Mouse (Mus musculus): ENCODE results near the gene Ccdc33. TPM values are rescaled to one million over a fixed set of nuclear protein-coding genes. Genes with fewer than 3 reads are reported as not detected.

The Ccdc33 gene
- total and polyA plus RNA-seq, 3 experiments = 1.3 TPM; not detected in 2

DNA sequence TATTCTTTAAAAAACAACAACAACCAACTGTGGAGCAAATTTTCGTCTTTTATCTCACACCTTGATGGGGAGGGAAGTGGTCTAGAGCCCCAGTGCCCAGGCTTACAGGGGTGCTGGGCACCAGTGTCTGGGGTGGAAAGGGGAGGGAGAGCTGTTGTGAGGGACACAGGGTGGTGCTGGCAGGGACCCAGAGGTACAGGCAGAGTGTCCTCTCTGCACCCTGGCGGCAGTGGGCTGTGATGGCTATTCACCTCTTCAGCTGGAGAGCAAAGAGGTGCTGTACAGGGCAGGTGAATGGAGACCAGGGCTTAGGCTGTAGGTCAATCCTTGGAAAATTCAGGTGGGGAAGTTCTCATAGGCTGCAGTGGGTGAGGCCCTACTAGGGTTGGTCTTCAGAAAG, 118.9 kb downstream of the Ccdc33 start:
- Histone ChIP-seq H3K27me3 (ENCODE audit: control insufficient read depth, insufficient read depth, low read length) (peaks cover 2% of the 10 kb centered on the region; the same call in 1 of the 2 replicates), H3K4me3 (no peak overlapping the region), H3K4me1 (ENCODE audit: control insufficient read depth, insufficient read depth, low read length) (no peaks in the 10 kb centered on the region), H3K79me2 (replicated peaks; ENCODE audit: control insufficient read depth, insufficient read depth, low read length) (no peaks in the 10 kb centered on the region), H3K36me3 (ENCODE audit: control insufficient read depth, insufficient read depth, low read length) (no peaks in the 10 kb centered on the region), H3K27ac (no peak overlapping the region), H3K9ac (ENCODE audit: low read depth, low read length) (no peak overlapping the region)
- 37% methylated on average over 2 of the region's 2 CpGs for WGBS
- no peak for DNase-seq
- TF ChIP-seq POLR2A (IDR thresholded peaks at IDR 0.05; ENCODE audit: insufficient read depth, low read depth, low read length) (no peak), EP300 (IDR thresholded peaks at IDR 0.05; ENCODE audit: insufficient read depth, low read depth, low read length) (no peak), CTCF (IDR thresholded peaks at IDR 0.05) (no peak)
- intact Hi-C loops (cut with DNase I) = loop anchor here (5.0 kb wide), 2 partner anchors 237 to 342 kb away; no protein-coding TSS in a partner anchor

- no peaks in the 10 kb centered on the region; the same call in 1 of the 2 replicates for H3K4me1 ChIP-seq (ENCODE audit: control insufficient read depth, insufficient read depth, low read length)
- H3K79me2 ChIP-seq (replicated peaks; ENCODE audit: control insufficient read depth, insufficient read depth, low read length) = no peaks in the 10 kb centered on the region
- TF ChIP-seq EP300 (IDR thresholded peaks at IDR 0.05; ENCODE audit: insufficient read depth, low read depth, low read length) (no peak), POLR2A (IDR thresholded peaks at IDR 0.05; ENCODE audit: insufficient read depth, low read depth, low read length) (no peak), CTCF (IDR thresholded peaks at IDR 0.05) (no peak; the same call in 1 of the 2 replicates)
- no peak for DNase-seq
- no peaks in the 10 kb centered on the region for H3K36me3 ChIP-seq (ENCODE audit: control insufficient read depth, insufficient read depth, low read length)
- intact Hi-C loops (cut with DNase I) = loop anchor here (1.0 to 5.0 kb wide), 4 partner anchors 63 to 341 kb away; no protein-coding TSS in a partner anchor
- H3K27me3 ChIP-seq (ENCODE audit: control insufficient read depth, insufficient read depth, low read length) = peaks cover 2% of the 10 kb centered on the region; the same call in 1 of the 2 replicates
- H3K9ac ChIP-seq (ENCODE audit: low read depth, low read length) = no peak overlapping the region
- WGBS = 42% methylated on average over 2 of the region's 2 CpGs
- H3K4me3 ChIP-seq = no peak overlapping the region
- H3K27ac ChIP-seq = no peak overlapping the region
These were observed 119.9 kb downstream of the Ccdc33 start for GRCm38 (mm10) chr9:57998685-57999084.

GRCm38 (mm10) chr9:57998032-57998659, 120.5 kb downstream of the Ccdc33 start:
- DNase-seq = peak in 1 of 2 experiments; percentile 34
- peak; percentile 71 for TF ChIP-seq EP300 (IDR thresholded peaks at IDR 0.05; ENCODE audit: insufficient read depth, low read depth, low read length)
- peak; percentile 80 for TF ChIP-seq CTCF (IDR thresholded peaks at IDR 0.05)
- TF ChIP-seq POLR2A (IDR thresholded peaks at IDR 0.05; ENCODE audit: insufficient read depth, low read depth, low read length) = no peak
- Histone ChIP-seq H3K27ac (no peak overlapping the region), H3K4me3 (no peak overlapping the region), H3K36me3 (ENCODE audit: control insufficient read depth, insufficient read depth, low read length) (no peaks in the 10 kb centered on the region), H3K9ac (ENCODE audit: low read depth, low read length) (no peak overlapping the region), H3K27me3 (ENCODE audit: control insufficient read depth, insufficient read depth, low read length) (peaks cover 2% of the 10 kb centered on the region; the same call in 1 of the 2 replicates), H3K79me2 (replicated peaks; ENCODE audit: control insufficient read depth, insufficient read depth, low read length) (no peaks in the 10 kb centered on the region), H3K4me1 (ENCODE audit: control insufficient read depth, insufficient read depth, low read length) (no peaks in the 10 kb centered on the region; the same call in 1 of the 2 replicates)
- WGBS = 4% methylated on average over 20 of the region's 20 CpGs
- intact Hi-C loops (cut with DNase I) = loop anchor here (1.0 to 5.0 kb wide), 4 partner anchors 63 to 341 kb away; no protein-coding TSS in a partner anchor

GRCm38 (mm10) chr9:57997511-57998031, 121.1 kb downstream of the Ccdc33 start:
- TF ChIP-seq POLR2A (IDR thresholded peaks at IDR 0.05; ENCODE audit: insufficient read depth, low read depth, low read length) (no peak), CTCF (IDR thresholded peaks at IDR 0.05) (no peak), EP300 (IDR thresholded peaks at IDR 0.05; ENCODE audit: insufficient read depth, low read depth, low read length) (no peak)
- Histone ChIP-seq H3K79me2 (replicated peaks; ENCODE audit: control insufficient read depth, insufficient read depth, low read length) (no peaks in the 10 kb centered on the region), H3K4me1 (ENCODE audit: control insufficient read depth, insufficient read depth, low read length) (no peaks in the 10 kb centered on the region; the same call in 1 of the 2 replicates), H3K27ac (no peak overlapping the region), H3K27me3 (ENCODE audit: control insufficient read depth, insufficient read depth, low read length) (peaks cover 2% of the 10 kb centered on the region; the same call in 1 of the 2 replicates), H3K36me3 (ENCODE audit: control insufficient read depth, insufficient read depth, low read length) (no peaks in the 10 kb centered on the region), H3K4me3 (no peak overlapping the region), H3K9ac (ENCODE audit: low read depth, low read length) (no peak overlapping the region)
- intact Hi-C loops (cut with DNase I) = loop anchor here (1.0 to 5.0 kb wide), 4 partner anchors 62 to 340 kb away; no protein-coding TSS in a partner anchor
- no peak for DNase-seq
- 27% methylated on average over 13 of the region's 13 CpGs for WGBS

DNA sequence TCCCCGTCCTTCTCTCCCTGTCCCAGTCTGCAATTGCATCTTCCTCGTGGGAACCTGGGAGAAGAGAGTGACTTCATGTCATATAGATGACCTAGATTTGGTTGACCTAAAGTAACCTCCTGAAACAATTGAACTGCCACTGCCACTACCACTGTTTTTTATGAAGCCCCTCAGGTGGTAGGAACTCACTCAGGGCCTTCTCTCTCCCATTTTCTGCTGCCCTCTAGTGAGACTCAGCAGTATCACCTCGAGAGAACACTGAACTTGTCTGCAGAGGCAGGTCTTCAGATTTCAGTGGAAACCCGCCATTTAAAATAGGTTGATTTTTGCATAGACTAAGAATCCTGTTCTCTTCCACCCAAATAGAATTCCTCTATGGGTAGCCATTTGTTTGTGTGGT, 123.3 kb downstream of the Ccdc33 start:
- no peak overlapping the region for H3K4me3 ChIP-seq
- no peak overlapping the region for H3K27ac ChIP-seq
- H3K79me2 ChIP-seq (replicated peaks; ENCODE audit: control insufficient read depth, insufficient read depth, low read length) = no peaks in the 10 kb centered on the region
- no peaks in the 10 kb centered on the region for H3K36me3 ChIP-seq (ENCODE audit: control insufficient read depth, insufficient read depth, low read length)
- WGBS = 51% methylated on average over 4 of the region's 4 CpGs
- intact Hi-C loops (cut with DNase I) = loop anchor here (5.0 kb wide), 2 partner anchors 233 to 338 kb away; no protein-coding TSS in a partner anchor
- H3K4me1 ChIP-seq (ENCODE audit: control insufficient read depth, insufficient read depth, low read length) = no peaks in the 10 kb centered on the region; the same call in 1 of the 2 replicates
- TF ChIP-seq EP300 (IDR thresholded peaks at IDR 0.05; ENCODE audit: insufficient read depth, low read depth, low read length) (no peak), CTCF (IDR thresholded peaks at IDR 0.05) (peak; percentile 77)
- no peak for DNase-seq
- H3K27me3 ChIP-seq (ENCODE audit: control insufficient read depth, insufficient read depth, low read length) = peaks cover 2% of the 10 kb centered on the region; the same call in 1 of the 2 replicates
- H3K9ac ChIP-seq (ENCODE audit: low read depth, low read length) = no peak overlapping the region

All from heart, adult 2 months (tissue).